Mouse (Mus musculus) embryo, embryonic 9.5 days (tissue): ENCODE data around the gene Adam30.

ENCODE experiments used
- DNase-seq: peaks from one replicate; pipeline ENCODE4 v3.0.0-alpha.2; 2017; ENCODE audit errors: extremely low spot score

Gene Adam30

GRCm38 (mm10) chr3:98187777-98188176 lies 27.3 kb downstream of the Adam30 start:
- DNase-seq, result no peak

- DNase-seq, result peak; percentile 75
These were observed 37.5 kb downstream of the Adam30 start for GRCm38 (mm10) chr3:98197711-98198532.

DNA sequence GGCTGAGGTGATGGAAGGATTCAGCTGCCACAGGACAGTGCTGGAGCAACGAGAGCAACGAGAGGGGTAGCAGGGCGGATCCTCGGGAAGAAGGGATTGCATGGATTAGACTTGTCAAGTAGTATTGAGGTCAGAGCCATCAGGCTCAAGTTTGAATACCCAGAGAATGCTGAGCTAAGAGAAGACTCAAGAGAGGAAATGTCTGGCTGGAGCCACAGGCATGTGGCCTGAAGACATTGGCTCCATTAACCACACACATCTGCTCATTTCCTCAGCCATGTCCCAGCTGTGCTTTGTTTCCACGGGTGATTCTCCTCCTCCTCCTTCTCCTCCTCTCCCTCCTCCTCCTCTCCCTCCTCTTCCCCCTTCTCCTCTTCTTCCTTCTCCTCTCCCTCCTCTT lies 39.3 kb downstream of the Adam30 start:
- no peak for DNase-seq

DNA sequence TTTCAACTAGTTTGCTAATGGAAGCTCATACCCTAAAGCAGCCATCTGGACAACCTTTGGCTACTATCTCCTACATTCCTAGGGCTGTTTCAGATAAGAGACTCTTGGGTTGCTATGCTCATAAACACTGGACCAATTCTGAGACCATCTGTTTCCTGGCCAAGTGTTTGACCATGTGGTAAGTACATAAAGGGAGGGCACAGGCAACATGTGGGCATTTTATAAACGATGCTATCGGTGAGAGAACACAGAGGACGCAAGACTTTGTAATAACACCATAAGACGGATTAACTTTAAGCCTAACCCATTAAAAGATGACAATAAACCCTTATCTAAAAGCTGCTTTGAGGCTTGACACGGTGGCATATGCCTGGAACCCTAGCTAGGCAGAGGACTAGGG lies 42.9 kb downstream of the Adam30 start:
- DNase-seq, result no peak

- DNase-seq, result no peak
These were observed 46.5 kb downstream of the Adam30 start for GRCm38 (mm10) chr3:98206977-98207376.

DNA sequence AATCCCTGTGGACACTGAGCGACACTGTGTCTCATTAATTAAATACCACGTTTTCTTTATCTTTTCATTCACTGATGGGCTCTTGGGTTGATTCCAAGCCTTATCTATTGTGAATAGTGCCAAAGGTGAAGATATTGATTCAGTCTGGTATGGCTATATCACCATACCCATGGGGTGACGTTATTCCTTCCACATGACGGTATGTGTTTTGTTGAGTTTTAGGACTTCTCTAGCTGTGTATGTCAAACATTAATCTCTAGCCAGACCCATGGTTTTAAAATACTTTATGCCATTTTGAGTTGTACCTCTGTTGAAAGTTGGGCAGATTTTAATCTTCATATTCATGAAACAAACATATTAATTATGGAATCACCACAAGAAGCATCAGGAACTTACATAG lies 48.7 kb downstream of the Adam30 start:
- DNase-seq, result no peak

GRCm38 (mm10) chr3:98210860-98211259 lies 50.4 kb downstream of the Adam30 start:
- DNase-seq, result no peak

GRCm38 (mm10) chr3:98211301-98212081 lies 51.1 kb downstream of the Adam30 start:
- no peak for DNase-seq
